10 mouse cellular contexts compared by ENCODE assay signal in the genomic region with DNA sequence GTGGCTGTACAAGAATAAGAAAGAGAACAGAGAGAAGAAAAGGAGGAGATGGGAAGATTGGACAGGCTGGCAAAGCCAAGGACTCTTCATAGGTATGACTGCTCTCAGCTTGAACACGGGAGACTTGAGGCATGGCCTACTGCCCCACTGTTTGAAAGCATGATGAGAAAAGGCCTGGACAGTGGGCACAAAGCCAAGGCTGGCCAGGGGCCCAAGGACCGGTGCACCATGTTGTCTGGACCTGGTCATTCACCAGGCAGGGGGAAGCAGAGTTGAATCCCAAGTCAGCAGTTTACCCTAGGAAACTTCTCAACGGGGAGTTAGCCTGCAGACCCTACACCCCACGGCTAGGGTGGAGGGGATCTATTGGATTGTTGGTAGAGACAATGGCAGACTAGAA. TPM values are rescaled to one million over a fixed set of nuclear protein-coding genes. Genes with fewer than 3 reads are reported as not detected.
DNase-seq lines count a peak whose midpoint lies in the region; ATAC-seq and TF ChIP-seq lines count a peak whose summit lies in the region.
"Had no signal": no experiment of that assay in that cellular context is flagged by ENCODE, and none has a peak within 500 bp of the region (broad histone marks: within the 10 kb centered on the region; RNA-seq: fewer than 3 reads in every experiment).

No protein-coding gene starts in this region.

- no peak for DNase-seq in liver, embryonic 13.5 days
- no peak for DNase-seq in liver
- peak; percentile 85 for DNase-seq in adrenal gland, adult 2 months
- DNase-seq in liver, postnatal 0 days, result peak; percentile 62
- no peak for DNase-seq in gastrocnemius, adult 8-10 months (ENCODE audit: low spot score in 2 of 2)
- no peak for DNase-seq in spleen, postnatal 10 days (ENCODE audit: low spot score in 2 of 2)
- DNase-seq: cerebellum, adult 11 months; forebrain, postnatal 0 days had no signal

- H3K27ac ChIP-seq in liver, embryonic 13.5 days, result no peak overlapping the region
- no peak overlapping the region for H3K27ac ChIP-seq in embryonic facial prominence, embryonic 15.5 days (replicated peaks)
- H3K27ac ChIP-seq in liver, postnatal 0 days (ENCODE audit: low read depth), result no peak overlapping the region
- H3K27ac ChIP-seq: hindbrain, postnatal 0 days had no signal

- H3K4me3 ChIP-seq in liver, embryonic 13.5 days (replicated peaks), result no peak overlapping the region
- H3K4me3 ChIP-seq in embryonic facial prominence, embryonic 15.5 days (replicated peaks), result no peak overlapping the region
- no peak overlapping the region for H3K4me3 ChIP-seq in liver, postnatal 0 days (ENCODE audit: low read depth, low read length)

- H3K27me3 ChIP-seq in liver, embryonic 13.5 days, result peaks cover 55% of the 10 kb centered on the region
- no peaks in the 10 kb centered on the region for H3K27me3 ChIP-seq in embryonic facial prominence, embryonic 15.5 days
- peaks cover 12% of the 10 kb centered on the region for H3K27me3 ChIP-seq in liver, postnatal 0 days (ENCODE audit: insufficient read depth, low read length)

- no peak overlapping the region for H3K9ac ChIP-seq in liver, embryonic 13.5 days
- H3K9ac ChIP-seq in embryonic facial prominence, embryonic 15.5 days, result no peak overlapping the region
- no peak overlapping the region for H3K9ac ChIP-seq in liver, postnatal 0 days (replicated peaks)
- H3K9ac ChIP-seq: forebrain, postnatal 0 days had no signal

- H3K9me3 ChIP-seq in liver, embryonic 13.5 days (replicated peaks), result no peaks in the 10 kb centered on the region
- H3K9me3 ChIP-seq in embryonic facial prominence, embryonic 15.5 days (replicated peaks), result no peaks in the 10 kb centered on the region
- H3K9me3 ChIP-seq in liver, postnatal 0 days (ENCODE audit: low read length), result no peaks in the 10 kb centered on the region

- peaks cover 29% of the 10 kb centered on the region for H3K4me1 ChIP-seq in liver, embryonic 13.5 days (replicated peaks)
- peaks cover 52% of the 10 kb centered on the region for H3K4me1 ChIP-seq in embryonic facial prominence, embryonic 15.5 days
- H3K4me1 ChIP-seq in liver, postnatal 0 days (ENCODE audit: insufficient read depth), result peaks cover 13% of the 10 kb centered on the region

- no peak overlapping the region for H3K4me2 ChIP-seq in liver, embryonic 13.5 days
- H3K4me2 ChIP-seq in embryonic facial prominence, embryonic 15.5 days (replicated peaks), result peak overlapping the region; percentile 91; the same call in 1 of the 2 replicates
- peak overlapping the region; percentile 62; the same call in 1 of the 2 replicates for H3K4me2 ChIP-seq in liver, postnatal 0 days (ENCODE audit: low read depth, low read length)

- peak; percentile 4; the same call in 1 of the 2 replicates for ATAC-seq in liver, embryonic 13.5 days (ENCODE audit: low read depth)
- ATAC-seq in embryonic facial prominence, embryonic 15.5 days (ENCODE audit: insufficient number of reproducible peaks, low FRiP score, low TSS enrichment, low read depth), result no peak
- peak; percentile 46 for ATAC-seq in liver, postnatal 0 days
- ATAC-seq: forebrain, postnatal 0 days had no signal

- no peak for TF ChIP-seq CTCF in liver, postnatal 0 days (IDR thresholded peaks at IDR 0.05; ENCODE audit: low read depth)

- 57% methylated on average over 4 of the region's 4 CpGs for WGBS in liver, embryonic 13.5 days (ENCODE audit: insufficient replicate concordance)
- WGBS in embryonic facial prominence, embryonic 15.5 days, result 84% methylated on average over 4 of the region's 4 CpGs
- WGBS in liver, postnatal 0 days (ENCODE audit: insufficient replicate concordance), result 58% methylated on average over 4 of the region's 4 CpGs

- H3K36me3 ChIP-seq in liver, embryonic 13.5 days, result no peaks in the 10 kb centered on the region
- H3K36me3 ChIP-seq in embryonic facial prominence, embryonic 15.5 days, result peaks cover 22% of the 10 kb centered on the region
- H3K36me3 ChIP-seq in liver, postnatal 0 days (replicated peaks; ENCODE audit: insufficient read depth, low read length), result no peaks in the 10 kb centered on the region

- TF ChIP-seq EP300 in liver, postnatal 0 days (IDR thresholded peaks at IDR 0.05; ENCODE audit: low read depth), result no peak

RNA-seq across cellular contexts. Expression of gene Inava, which starts 6.2 kb away (rescaled TPM):
- polyA plus RNA-seq in liver, embryonic 13.5 days (2015; fragmentation: Nextera tagmentation; extraction: Ambion mirVana), result 0.22 and 0.39 TPM in 2 replicates
- under 1 TPM in 1 of 2 experiments, not detected in 1; 0.24 TPM for total RNA-seq in adrenal gland, adult 2 months (2021)
- polyA plus RNA-seq in adrenal gland, adult 2 months (2012; rRNA removed), result 0.19 and 0.33 TPM in 2 replicates
- polyA plus RNA-seq in embryonic facial prominence, embryonic 15.5 days (2015; fragmentation: Nextera tagmentation; extraction: Ambion mirVana), result 16.6 and 19.4 TPM in 2 replicates
- polyA plus RNA-seq in liver, postnatal 0 days (2015; fragmentation: Nextera tagmentation; extraction: Ambion mirVana), result 0.09 TPM in 2 replicates
- not detected for total RNA-seq in gastrocnemius, adult 8-10 months (2022)

RNA-seq across cellular contexts. Expression of gene Mroh3, which starts 15.2 kb away (rescaled TPM):
- polyA plus RNA-seq in liver, embryonic 13.5 days (2015; fragmentation: Nextera tagmentation; extraction: Ambion mirVana), result not detected in 2 replicates
- not detected for total RNA-seq in adrenal gland, adult 2 months (2021)
- polyA plus RNA-seq in adrenal gland, adult 2 months (2012; rRNA removed), result not detected in 2 replicates
- 0.32 TPM in 1 of 2 replicates, not detected in the other for polyA plus RNA-seq in embryonic facial prominence, embryonic 15.5 days (2015; fragmentation: Nextera tagmentation; extraction: Ambion mirVana)
- not detected in 2 replicates for polyA plus RNA-seq in liver, postnatal 0 days (2015; fragmentation: Nextera tagmentation; extraction: Ambion mirVana)
- not detected for total RNA-seq in gastrocnemius, adult 8-10 months (2022)
- total RNA-seq: forebrain, postnatal 0 days had no signal
- polyA plus RNA-seq: forebrain, postnatal 0 days had no signal

RNA-seq across cellular contexts. Expression of gene Gpr25, which starts 32.8 kb away (rescaled TPM):
- not detected in 2 replicates for polyA plus RNA-seq in liver, embryonic 13.5 days (2015; fragmentation: Nextera tagmentation; extraction: Ambion mirVana)
- not detected for total RNA-seq in adrenal gland, adult 2 months (2021)
- polyA plus RNA-seq in adrenal gland, adult 2 months (2012; rRNA removed), result 0.36 TPM in 1 of 2 replicates, not detected in the other
- polyA plus RNA-seq in embryonic facial prominence, embryonic 15.5 days (2015; fragmentation: Nextera tagmentation; extraction: Ambion mirVana), result not detected in 2 replicates
- not detected in 2 replicates for polyA plus RNA-seq in liver, postnatal 0 days (2015; fragmentation: Nextera tagmentation; extraction: Ambion mirVana)
- not detected for total RNA-seq in gastrocnemius, adult 8-10 months (2022)

Comparison
In these comparisons a context has a peak if more than half of its experiments do, and no peak if none do; other contexts are left out.
1. DNase-seq: peak in adrenal gland, adult 2 months (single experiment) and liver, postnatal 0 days (single experiment); none in liver, embryonic 13.5 days (single experiment), liver (single experiment), gastrocnemius, adult 8-10 months (0 of 2) and spleen, postnatal 10 days (0 of 2).
2. RNA of gene Inava, which starts 6.2 kb away (polyA plus RNA-seq): 16.6 to 19.4 TPM in embryonic facial prominence, embryonic 15.5 days; 0.19 to 0.33 TPM in adrenal gland, adult 2 months, 0.22 to 0.39 TPM in liver, embryonic 13.5 days and 0.09 TPM in liver, postnatal 0 days; every median in the first group is over 10 times any median in the second.